Mouse (Mus musculus): ENCODE results near the gene Gxylt2. TPM values are rescaled to one million over a fixed set of nuclear protein-coding genes. Genes with fewer than 3 reads are reported as not detected.

Gxylt2 gene
- 0.02 and 0.10 TPM in 2 replicates for polyA plus RNA-seq (2012; rRNA removed)

DNA sequence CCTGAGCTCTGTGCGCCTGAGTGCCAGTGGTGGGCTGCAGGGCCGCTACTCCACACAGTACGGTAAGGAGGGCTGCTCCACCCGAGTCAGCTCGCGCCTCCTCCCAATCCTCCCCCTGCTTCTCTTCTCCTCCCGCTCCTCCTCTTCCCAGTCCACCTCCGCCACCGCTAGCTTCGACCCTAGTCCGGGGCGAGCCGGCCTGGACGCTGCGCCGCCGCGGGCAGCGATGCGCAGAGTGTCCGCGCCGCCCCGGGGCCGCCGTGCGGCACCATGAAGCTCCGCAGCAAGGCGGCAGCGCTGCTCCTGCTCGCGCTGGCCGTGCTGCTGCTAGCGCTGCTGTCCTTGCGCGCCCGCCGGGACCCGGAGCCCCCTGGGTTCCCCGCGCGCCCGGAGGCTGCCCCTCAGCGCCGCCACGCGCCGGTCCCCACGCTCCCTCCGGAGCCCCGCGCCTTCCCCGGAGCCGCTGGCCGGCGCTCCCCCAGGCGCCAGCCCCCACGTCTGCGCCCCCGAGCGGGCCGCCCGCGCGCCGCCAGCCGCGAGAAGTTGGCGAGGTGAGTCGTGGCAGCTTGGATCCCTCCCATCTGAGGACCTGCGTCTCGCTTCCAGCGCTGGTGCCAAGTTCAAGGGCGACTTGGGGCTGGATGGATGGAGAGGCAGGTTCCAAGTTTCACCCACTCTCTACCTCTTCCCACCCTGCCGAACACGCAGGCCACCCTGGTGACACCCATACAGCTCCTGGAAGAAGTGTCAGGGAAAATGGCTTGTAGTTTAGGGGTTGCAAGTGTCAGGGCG, at the start of gene Gxylt2:
Gxylt2 (plus strand) TSS at position 161 of the 792 bp plus-strand sequence.

DNA sequence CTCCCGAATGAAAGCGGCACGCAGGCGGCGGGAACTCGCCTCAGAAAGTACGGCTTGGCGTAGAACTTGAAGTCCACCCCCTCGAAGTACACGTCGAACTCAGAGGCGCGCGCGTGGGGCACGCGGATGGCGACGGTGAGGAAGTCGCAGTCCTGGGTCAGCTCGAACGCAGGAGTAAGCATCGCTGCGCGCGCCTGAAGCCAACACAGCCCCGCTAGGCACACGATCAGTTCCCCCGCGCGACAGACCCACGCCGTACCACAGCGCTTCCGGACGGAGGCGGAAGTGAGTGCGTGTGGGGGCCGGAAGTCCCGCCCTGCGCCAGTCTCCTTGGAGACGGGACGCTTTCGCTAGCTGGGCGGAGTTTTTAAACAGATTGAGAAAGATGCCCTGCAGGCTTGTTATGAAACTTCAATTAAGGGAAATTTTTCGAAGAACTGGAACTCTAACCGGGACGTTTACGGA, 33.6 kb upstream of the Gxylt2 start, which contains the start of gene Shq1:
Shq1 (minus strand) TSS at position 278 of the 465 bp plus-strand sequence.

DNA sequence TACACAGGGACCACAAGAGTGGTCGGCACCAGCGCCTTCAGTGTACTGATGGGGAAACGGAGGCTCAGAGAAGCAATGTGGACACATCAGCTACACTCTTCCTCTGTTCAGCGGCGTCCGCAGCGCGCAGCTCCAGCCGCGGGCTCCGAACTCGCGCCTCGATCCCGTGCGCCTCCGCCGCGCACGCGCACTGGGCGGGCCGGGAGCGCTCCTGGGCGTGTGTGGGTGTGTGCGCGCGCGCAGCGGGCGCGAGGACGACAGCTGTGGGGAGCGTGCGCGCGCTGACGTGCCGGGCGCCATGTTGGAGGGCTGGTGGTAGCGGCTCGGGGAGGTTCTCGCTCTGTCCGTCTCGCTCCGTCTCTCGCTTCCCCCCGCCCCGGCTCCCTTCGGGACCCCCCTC, 128.8 kb downstream of the Gxylt2 start, which contains the start of gene Ppp4r2:
Ppp4r2 (plus strand) TSS at position 268 of the 400 bp plus-strand sequence.

Other genes with a start within 250 kb of the Gxylt2 start
- 5.6 and 6.4 TPM in 2 replicates for gene Shq1, start 33.6 kb upstream of the Gxylt2 start, polyA plus RNA-seq (2012; rRNA removed)
- 14.3 and 16.7 TPM in 2 replicates for gene Ppp4r2, start 128.9 kb downstream of the Gxylt2 start, polyA plus RNA-seq (2012; rRNA removed)